Mouse (Mus musculus): ENCODE measurements around the gene Taf8.

The Taf8 gene

GRCm38 (mm10) chr17:47484993-47485392, 17.1 kb downstream of the Taf8 start:
- DNase-seq (ENCODE audit: low read depth, low spot score), result no peak

GRCm38 (mm10) chr17:47484241-47484921, 17.7 kb downstream of the Taf8 start:
- DNase-seq (ENCODE audit: low read depth, low spot score), result no peak

- DNase-seq (ENCODE audit: low read depth, low spot score), result peak; percentile 56
These were observed 19.7 kb downstream of the Taf8 start for GRCm38 (mm10) chr17:47482401-47482800.

GRCm38 (mm10) chr17:47479887-47480286, 22.2 kb downstream of the Taf8 start:
- DNase-seq (ENCODE audit: low read depth, low spot score), result no peak

GRCm38 (mm10) chr17:47475714-47476113, 26.4 kb downstream of the Taf8 start:
- no peak for DNase-seq (ENCODE audit: low read depth, low spot score)

GRCm38 (mm10) chr17:47475181-47475580, 26.9 kb downstream of the Taf8 start:
- no peak for DNase-seq (ENCODE audit: low read depth, low spot score)

- DNase-seq (ENCODE audit: low read depth, low spot score), result no peak
These were observed 27.8 kb downstream of the Taf8 start for GRCm38 (mm10) chr17:47474250-47474649.

- DNase-seq (ENCODE audit: low read depth, low spot score), result no peak
These were observed 28.6 kb downstream of the Taf8 start for GRCm38 (mm10) chr17:47473434-47473974.

- no peak for DNase-seq (ENCODE audit: low read depth, low spot score)
These were observed 29.4 kb downstream of the Taf8 start for GRCm38 (mm10) chr17:47472435-47473350.

- DNase-seq (ENCODE audit: low read depth, low spot score), result peak; percentile 86
These were observed 31.4 kb downstream of the Taf8 start for GRCm38 (mm10) chr17:47470686-47471085.

GRCm38 (mm10) chr17:47470121-47470520, 32.0 kb downstream of the Taf8 start:
- peak; percentile 73 for DNase-seq (ENCODE audit: low read depth, low spot score)

GRCm38 (mm10) chr17:47469642-47470041, 32.5 kb downstream of the Taf8 start:
- no peak for DNase-seq (ENCODE audit: low read depth, low spot score)

- no peak for DNase-seq (ENCODE audit: low read depth, low spot score)
These were observed 33.6 kb downstream of the Taf8 start for GRCm38 (mm10) chr17:47468466-47468865.

GRCm38 (mm10) chr17:47468063-47468462, 34.0 kb downstream of the Taf8 start:
- DNase-seq (ENCODE audit: low read depth, low spot score), result no peak

- no peak for DNase-seq (ENCODE audit: low read depth, low spot score)
These were observed 34.4 kb downstream of the Taf8 start for GRCm38 (mm10) chr17:47467659-47468058.

- DNase-seq (ENCODE audit: low read depth, low spot score), result no peak
These were observed 35.8 kb downstream of the Taf8 start for GRCm38 (mm10) chr17:47466284-47466683.

GRCm38 (mm10) chr17:47465016-47465415, 37.1 kb downstream of the Taf8 start:
- no peak for DNase-seq (ENCODE audit: low read depth, low spot score)

GRCm38 (mm10) chr17:47464248-47464965, 37.7 kb downstream of the Taf8 start:
- DNase-seq (ENCODE audit: low read depth, low spot score), result no peak

GRCm38 (mm10) chr17:47462728-47463388, 39.2 kb downstream of the Taf8 start:
- DNase-seq (ENCODE audit: low read depth, low spot score), result no peak

- DNase-seq (ENCODE audit: low read depth, low spot score), result no peak
These were observed 39.9 kb downstream of the Taf8 start for GRCm38 (mm10) chr17:47462209-47462608.

- no peak for DNase-seq (ENCODE audit: low read depth, low spot score)
These were observed 40.4 kb downstream of the Taf8 start for GRCm38 (mm10) chr17:47461688-47462087.

Measured in brain, adult 2 months (tissue).